Mouse (Mus musculus) CH12.LX (cell line): ENCODE measurements around the gene Ier3.

Experiments used
- CTCF ChIP-seq, 2 experiments: IDR thresholded peaks in 1 of 2; conservative IDR thresholded peaks in 1 of 2; 2 replicates each; pipeline ENCODE4 v1.5.1; 2011 to 2012; ENCODE audit warnings: low read depth in 2 of 2, low read length in 2 of 2, improper control_type of control experiment in 1 of 2, inconsistent platforms in 1 of 2, mild to moderate bottlenecking in 1 of 2, moderate library complexity in 1 of 2
- EP300 ChIP-seq: IDR thresholded peaks from 2 replicates; pipeline ENCODE4 v1.6.1; 2011; ENCODE audit warnings: low read length, improper control_type of control experiment
- HCFC1 ChIP-seq: IDR thresholded peaks from 2 replicates; pipeline ENCODE4 v1.6.1; 2012; ENCODE audit warnings: low read depth, mild to moderate bottlenecking, inconsistent platforms, low read length, improper control_type of control experiment
- MAFK ChIP-seq: IDR thresholded peaks from 2 replicates; pipeline ENCODE4 v1.6.1; 2011; ENCODE audit warnings: low read length, improper control_type of control experiment; ENCODE audit not compliant: insufficient replicate concordance
- MAX ChIP-seq: IDR thresholded peaks from 2 replicates; pipeline ENCODE4 v1.6.1; 2011; ENCODE audit warnings: low read length, improper control_type of control experiment
- POLR2A ChIP-seq: IDR thresholded peaks from 2 replicates; pipeline ENCODE4 v1.6.1; 2011; ENCODE audit warnings: low read depth, mild to moderate bottlenecking, improper control_type of control experiment, low read length
- RCOR1 ChIP-seq: conservative IDR thresholded peaks from 2 replicates; pipeline ENCODE4 v1.6.1; 2012; ENCODE audit warnings: low read depth, mild to moderate bottlenecking, inconsistent platforms, low read length, improper control_type of control experiment
- SMC3 ChIP-seq: IDR thresholded peaks from 2 replicates; pipeline ENCODE4 v1.6.1; 2011; ENCODE audit warnings: low read depth, low read length, improper control_type of control experiment
- TBP ChIP-seq: conservative IDR thresholded peaks from 2 replicates; pipeline ENCODE4 v1.6.1; 2011; ENCODE audit warnings: low read depth, low read length, improper control_type of control experiment
- USF1 ChIP-seq: IDR thresholded peaks from 2 replicates; pipeline ENCODE4 v1.6.1; 2014; ENCODE audit warnings: low read depth, mild to moderate bottlenecking, inconsistent platforms, low read length, improper control_type of control experiment
- ZKSCAN1 ChIP-seq: IDR thresholded peaks from 2 replicates; pipeline ENCODE4 v1.6.1; 2012; ENCODE audit warnings: low read depth, inconsistent platforms, low read length, improper control_type of control experiment, borderline replicate concordance

- TF ChIP-seq MAX (no peak), CTCF (conservative IDR thresholded peaks at IDR 0.05 in 1 of 2, IDR thresholded peaks at IDR 0.05 in 1 of 2; ENCODE audit: low read depth in 2 of 2, low read length in 2 of 2) (peak in 1 of 2 experiments; percentile 71; a peak in 2 of 4 replicates), TBP (no peak), POLR2A (no peak), RCOR1 (no peak), HCFC1 (no peak), MAFK (no peak), ZKSCAN1 (no peak), SMC3 (peak; percentile 31), USF1 (no peak), EP300 (no peak)
Observed at GRCm38 (mm10) chr17:35866911-35867890, 45.7 kb downstream of the Ier3 start.
